Mouse (Mus musculus) cerebellum, postnatal 36 days (tissue): ENCODE data around the gene Cenpv.
"Not testable (repeated sequence)": the region's sequence is repeated elsewhere in the genome, so short reads cannot be mapped to it uniquely, and the experiment has no call there.

Experiments
- DNase-seq, 2 experiments: peaks; one replicate each; pipeline ENCODE4 v3.0.0; 2021 to 2022; ENCODE audit warnings: mixed read lengths in 2 of 2

Gene Cenpv

GRCm38 (mm10) chr11:62553633-62554032 lies 14.6 kb upstream of the Cenpv start:
- no peak for DNase-seq

DNA sequence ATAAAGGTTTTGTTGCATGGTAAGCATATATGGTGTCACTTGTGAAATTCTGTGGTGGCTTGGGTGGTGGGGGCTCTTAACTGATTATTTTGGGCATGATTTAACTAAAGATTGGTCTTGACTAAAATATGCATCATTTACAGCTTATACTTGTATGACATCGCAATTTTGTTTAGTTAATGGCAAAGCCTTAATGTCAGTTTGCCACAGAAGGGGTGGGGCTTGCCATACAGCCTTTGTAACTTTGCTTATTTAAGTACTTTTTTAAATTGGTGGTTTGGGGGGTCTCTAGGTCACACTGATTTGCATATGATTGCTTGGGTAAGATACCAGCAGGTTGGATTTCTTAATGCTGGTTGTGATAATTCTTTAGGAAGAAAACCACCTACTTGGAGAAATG lies 14.1 kb upstream of the Cenpv start:
- DNase-seq, result no peak

DNA sequence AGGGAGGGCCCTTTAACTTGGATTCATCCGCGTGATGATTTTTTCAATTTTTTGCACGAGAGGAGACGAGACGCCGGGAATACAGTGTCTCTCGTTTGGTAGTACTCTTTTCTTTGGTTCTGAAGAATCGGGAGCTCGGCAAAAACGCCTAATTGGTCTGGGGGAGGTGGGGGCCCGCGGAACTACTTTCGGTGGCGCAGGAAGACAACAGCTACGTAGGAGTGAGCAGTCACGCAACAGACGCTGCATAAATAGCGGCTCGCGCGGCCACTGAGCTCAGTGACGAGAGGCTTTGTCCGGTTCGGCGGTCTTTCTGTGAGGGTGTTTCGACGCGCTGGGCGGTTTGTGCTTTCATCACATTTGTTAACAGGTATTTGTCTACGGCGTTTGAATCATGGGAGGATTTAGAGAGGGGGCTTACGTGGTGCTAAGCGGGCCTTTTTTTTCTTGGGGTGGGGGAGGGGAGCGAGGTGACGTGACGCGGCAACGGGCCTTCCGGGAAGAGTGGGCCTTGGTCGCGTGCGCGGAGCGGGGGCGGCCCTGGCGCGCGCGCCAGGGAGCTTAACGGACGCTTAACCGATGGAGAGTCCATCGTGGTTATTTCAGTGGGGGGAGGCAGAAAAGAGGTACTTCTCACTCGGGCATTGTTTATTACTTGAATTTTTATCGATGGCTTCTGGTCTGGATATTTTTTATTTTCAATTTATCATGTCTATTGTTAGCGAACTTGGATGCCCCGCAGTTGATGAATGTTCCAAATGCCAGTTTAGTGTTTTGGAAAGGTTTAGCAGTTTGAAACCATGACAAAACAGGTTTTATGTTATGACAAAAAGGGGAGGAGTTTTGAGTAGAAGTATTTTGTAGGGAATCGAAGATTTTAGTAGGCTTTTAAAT lies 12.4 kb upstream of the Cenpv start:
- peak; percentile 92 for DNase-seq

DNA sequence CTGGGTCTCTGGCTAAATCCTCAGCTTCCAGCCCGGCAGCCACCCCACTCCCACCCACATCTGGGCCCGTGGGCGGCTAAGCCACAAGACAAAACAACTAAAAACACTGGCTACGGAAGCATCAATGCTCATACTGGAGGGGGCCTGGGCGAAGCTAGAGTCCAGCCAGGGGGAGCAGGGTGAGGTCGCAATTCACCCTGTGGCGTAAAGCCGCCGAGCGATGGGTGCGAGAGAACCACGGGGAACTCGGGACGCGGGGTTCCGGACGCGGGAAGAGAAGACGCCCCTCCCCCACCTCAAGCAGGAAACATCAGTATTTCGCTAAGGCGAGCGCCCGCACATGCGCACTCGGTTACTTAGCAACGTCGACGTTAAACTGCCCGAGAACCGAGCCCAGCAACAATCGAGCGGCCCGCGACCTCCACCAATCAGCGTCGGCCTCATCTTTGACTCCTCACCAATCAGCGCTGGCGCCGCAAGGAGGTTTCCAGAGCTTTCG lies 11.7 kb upstream of the Cenpv start, which contains the start of gene Ubb:
TSS of gene Ubb (plus strand) at position 445 of the 499 bp plus-strand sequence.
- DNase-seq, result peak; percentile 99

DNA sequence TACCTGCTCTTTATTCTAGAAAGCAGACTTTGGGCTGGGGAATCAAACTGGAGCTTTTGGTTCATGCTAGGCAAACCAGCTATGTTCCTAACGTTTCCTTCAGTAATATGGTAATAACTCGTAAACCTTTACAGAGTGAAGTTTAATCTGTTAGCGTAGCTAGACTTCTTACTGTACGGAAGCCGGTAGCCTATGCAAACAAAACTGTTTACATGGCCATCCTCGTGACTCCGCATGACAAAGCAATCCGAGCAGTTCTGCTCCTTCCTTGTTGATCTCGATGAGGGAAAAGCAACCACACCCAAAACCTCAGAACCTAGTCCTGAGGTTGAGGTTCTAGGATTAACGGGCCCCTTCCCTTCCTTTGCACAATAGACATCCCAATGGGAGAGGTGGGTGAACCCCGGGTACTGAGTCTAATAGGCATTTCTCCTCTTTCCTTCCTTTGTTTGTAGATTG lies 11.2 kb upstream of the Cenpv start:
- DNase-seq, result peak; percentile 44 to 63

DNA sequence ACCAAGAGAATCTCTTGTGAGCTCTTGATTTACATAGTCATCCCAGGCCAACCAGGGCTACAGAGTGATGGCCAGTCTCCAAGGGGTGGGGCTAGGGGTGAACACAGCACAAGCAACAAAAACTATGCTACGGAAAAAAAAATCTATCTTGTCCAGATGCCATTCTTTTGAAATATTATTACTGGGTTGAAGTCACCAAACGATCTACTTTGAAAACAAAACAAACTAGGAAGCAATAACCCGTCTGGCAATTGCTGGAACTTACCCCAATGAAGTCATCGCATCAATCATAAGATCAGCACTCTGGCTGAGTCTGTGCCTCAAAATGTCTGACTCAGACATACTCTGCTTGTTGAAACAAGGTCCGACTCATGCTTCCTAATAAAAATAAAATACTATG lies 10.7 kb upstream of the Cenpv start:
- DNase-seq, result peak; percentile 67 to 74

DNA sequence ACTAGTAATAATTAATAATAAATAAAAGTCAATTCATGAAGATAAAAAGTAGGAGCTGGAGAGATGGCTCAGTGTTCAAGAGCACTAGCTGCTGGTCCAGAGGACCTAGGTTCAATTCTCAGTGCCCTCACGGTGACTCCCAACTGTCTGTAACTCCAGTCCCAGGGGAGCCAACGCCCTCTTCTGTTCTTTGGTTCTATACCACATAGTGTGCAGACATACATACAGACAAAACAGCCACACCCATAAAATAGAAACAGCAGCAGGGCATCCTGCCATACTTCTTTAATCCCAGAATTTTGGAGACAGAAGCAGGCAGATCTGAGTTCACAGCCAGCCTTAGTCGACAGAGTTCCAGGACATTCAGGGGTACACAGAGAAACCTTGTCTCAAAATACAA lies 4.9 kb upstream of the Cenpv start:
- no peak for DNase-seq

- DNase-seq, result no peak
Measured at GRCm38 (mm10) chr11:62541581-62541980, 2.5 kb upstream of the Cenpv start.

DNA sequence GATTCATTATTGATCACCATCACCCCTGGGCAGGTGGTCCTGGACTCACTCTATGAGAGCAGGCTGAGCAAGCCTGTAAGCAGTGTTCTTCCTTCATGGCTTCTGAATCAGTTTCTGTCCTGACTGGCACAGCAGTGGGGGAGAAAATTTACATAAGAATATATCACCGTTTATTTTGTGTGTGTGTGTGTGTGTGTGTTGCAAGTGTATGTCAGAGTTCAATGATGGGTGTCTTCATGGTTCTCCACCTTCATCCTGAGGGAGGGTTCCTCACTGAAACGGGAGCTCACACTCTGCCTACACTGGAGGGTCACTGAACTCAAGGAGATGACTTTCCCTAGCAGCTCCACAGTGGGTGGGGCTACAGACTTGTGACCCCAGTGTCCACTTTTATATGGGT lies 1.9 kb upstream of the Cenpv start:
- no peak for DNase-seq

GRCm38 (mm10) chr11:62540167-62540566 lies 1.1 kb upstream of the Cenpv start:
- no peak for DNase-seq

DNA sequence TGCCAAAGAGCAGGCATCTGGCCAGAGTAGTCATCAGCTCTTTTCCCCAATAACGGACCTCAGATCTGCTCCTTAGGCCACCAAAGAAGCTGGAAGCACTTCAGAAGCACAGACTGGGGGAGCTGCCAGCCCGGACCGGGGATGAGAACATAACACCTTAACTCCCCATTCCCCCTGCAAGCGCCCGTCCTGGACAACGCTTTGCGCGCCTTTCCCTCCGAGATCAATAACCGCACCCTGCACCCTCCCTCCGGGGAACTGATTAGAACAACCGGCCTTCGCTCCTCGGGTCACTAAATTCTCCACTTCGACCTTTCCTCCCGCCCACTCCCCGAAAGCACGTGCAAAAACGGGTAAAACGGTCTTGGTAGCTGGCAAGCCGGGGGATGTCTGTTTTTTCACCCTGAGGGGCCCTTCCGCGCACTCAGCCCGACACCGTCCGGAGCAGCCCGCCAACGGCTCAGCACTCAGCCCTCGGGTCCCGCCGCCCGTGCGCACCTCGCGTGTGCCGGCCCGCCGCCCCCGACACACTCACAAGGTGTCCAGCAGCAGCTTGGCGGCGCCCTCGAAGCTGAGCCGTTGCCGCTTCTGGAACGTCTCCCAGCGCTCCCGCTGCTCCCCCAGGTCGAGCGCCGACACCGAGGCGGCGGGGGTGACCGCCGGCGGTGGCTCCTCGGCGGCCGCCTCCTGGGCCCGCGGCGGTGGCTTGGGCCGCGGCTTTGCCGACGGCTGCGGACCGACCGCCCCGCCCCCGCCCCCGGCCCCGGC lies 556 bp downstream of the Cenpv start:
- peak; percentile 58 to 62 for DNase-seq

GRCm38 (mm10) chr11:62537590-62537989 lies 1.5 kb downstream of the Cenpv start:
- peak in 1 of 2 experiments; percentile 16 for DNase-seq

DNA sequence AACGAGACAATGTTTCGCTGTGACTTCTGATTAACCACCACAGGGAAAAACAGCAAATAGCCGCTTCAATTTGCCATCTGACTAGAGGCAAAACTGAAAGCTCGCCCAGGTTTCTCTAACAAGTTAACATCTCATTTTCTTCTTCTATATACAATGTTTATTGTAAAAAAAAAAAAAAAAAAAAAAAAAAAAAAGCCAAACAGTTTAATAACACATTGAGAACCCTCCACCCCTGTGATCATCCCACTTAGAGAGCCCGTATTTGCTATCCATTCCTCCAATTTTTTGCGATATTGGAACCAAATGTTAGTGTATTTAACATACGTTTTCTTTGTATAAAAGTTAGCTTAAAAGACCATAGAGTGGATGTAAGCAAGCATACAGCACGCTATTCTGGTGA lies 2.0 kb downstream of the Cenpv start:
- no peak for DNase-seq

DNA sequence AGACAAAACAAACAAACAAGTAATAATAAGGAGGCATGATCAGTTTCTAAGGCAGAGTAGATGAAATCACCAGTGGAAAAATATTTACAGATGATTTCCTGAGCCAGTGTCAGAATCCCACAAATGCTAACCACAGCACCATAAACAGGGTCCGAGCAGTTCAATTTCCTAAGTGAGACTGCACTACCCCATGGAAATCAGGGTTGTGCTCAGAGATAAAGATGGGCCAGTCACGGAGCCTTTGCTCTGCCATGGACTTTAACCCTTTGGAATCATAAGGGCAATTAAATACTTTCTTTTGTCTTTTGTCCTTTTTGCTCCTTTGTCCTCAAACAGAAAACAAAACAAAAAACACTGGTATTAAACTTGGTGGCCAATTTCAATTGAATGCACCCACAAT lies 16.8 kb downstream of the Cenpv start:
- no peak for DNase-seq

GRCm38 (mm10) chr11:62518991-62519390 lies 20.1 kb downstream of the Cenpv start:
- DNase-seq, result no peak

DNA sequence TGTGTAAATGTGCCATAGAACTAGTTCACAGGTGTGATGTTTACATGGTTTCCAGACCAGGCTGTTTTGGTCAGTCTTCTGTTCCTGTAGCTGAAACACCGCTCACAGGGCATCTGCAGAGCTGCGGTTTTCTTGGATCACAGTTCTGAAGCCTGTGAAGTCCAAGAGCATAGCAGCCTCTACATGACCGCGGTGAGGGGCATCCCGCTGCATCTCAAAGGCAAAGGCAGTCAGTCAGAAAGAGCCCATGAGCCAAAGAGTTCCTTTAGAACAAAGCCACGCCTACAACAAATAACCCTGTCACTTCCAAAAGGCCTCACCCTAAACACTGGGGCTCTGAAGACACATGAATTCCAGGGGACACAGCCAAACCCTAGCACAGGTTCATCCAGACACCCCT lies 25.8 kb downstream of the Cenpv start:
- DNase-seq, result no peak

DNA sequence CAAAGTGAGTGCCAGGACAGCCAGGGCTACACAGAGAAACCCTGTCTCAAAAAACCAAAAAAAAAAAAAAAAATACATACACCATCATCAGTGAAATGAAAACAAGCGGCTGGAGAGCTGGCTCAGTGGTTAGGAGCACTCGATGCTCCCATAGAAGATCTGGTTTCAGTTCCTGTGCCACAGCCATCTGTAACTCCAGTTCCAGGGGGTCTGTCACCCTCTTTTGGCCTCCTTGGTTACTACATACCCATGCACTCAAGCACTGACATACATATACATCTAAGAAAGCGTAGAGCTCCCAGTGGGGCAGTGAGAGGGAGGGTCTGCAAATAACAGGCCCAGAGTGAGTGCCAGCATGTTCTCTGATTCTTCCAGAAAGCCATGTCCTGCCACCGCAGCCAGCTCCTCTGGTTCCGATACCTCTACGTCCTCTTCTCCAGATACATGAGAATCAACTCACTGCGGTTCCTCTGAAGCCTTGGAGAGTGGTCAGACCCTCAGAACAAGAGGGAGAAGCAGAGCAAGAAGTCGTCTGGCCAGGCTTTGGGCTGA lies 26.5 kb downstream of the Cenpv start:
- no peak for DNase-seq

DNA sequence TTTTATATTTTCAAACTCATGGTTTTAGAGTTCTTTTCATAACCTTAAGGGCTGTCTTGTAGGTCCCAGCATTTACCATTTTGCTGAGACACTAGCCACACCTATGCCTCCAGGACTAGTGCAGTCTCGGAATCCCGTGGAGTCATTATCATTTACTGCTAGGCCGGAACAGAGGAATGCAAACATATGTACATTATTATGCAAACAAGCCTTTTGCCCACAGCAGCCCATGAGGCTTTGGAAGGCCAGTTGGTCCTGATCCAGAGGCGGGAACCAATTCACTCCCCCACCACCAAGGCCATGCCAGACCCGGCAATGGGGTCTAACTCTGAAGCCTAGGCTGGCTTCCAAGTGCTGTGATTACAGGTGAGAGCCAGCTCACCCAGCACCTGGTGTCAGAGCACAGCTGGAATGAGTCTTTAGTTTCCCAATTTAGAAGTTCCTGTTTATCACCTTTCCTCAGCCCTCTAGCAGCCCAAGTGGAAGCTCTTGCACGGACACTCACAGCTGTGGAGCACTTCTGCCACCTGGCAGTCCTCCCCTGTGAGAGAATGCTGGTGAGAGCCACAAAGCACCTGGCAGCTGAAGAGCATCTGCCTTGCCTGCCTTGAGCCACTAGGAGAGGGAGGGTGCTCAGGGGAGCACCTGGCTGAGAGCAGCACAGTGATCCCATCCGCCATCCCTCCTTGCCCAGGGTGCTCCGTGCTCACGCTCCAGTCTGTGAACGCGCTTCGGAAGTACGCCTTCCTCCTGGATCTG lies 27.4 kb downstream of the Cenpv start:
- no peak for DNase-seq

GRCm38 (mm10) chr11:62510956-62511355 lies 28.1 kb downstream of the Cenpv start:
- DNase-seq, result no peak

DNA sequence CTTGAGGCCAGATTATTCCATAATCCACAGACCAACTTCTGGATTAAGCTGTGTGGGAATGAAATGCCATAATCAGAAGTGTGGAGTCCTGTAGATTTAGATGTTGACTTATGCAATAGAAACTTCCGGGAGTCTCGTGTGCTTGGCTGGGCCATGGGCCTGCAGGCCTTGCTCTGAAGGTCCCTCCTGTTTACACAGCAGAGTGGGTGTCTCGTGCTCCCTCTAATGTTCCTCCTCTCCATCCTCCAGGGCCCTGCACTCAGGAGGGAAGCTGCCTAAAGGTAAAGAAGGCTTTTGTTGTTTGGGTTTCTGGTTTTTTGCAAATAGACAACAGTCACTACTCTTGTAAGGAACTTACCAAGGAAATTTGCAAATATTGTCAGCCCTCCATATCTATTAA lies 29.5 kb downstream of the Cenpv start:
- DNase-seq, result no peak

DNA sequence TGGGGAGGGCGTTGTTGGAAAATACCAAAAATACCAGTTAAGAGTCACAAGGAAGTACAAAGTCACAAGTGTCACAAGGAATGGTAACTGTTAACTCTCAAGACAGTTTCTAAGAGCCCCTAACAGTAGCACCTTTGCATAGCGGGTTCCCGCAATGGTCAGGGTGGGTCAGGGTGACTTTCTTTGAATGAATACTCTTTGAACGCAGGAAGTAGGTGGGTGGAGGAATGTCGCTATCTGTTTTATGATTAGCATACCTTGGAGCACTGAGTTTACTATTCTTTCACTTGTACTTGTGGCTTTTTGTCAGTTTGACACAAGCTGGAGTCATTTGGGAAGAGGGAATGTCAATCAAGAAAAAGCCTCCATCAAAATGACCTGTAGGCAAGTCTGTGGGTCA lies 30.2 kb downstream of the Cenpv start:
- not testable (repeated sequence) for DNase-seq

- DNase-seq, result not testable (repeated sequence)
Measured at GRCm38 (mm10) chr11:62508365-62508764, 30.7 kb downstream of the Cenpv start.

- DNase-seq, result no peak
Measured at GRCm38 (mm10) chr11:62507683-62508082, 31.4 kb downstream of the Cenpv start.
